Mouse (Mus musculus) layer of hippocampus, postnatal 14 days (tissue): ENCODE measurements around the gene Ltbr. TPM values are rescaled to one million over a fixed set of nuclear protein-coding genes. Genes with fewer than 3 reads are reported as not detected.
A peak's percentile ranks its signal among the peaks of the same experiment; 100 is the strongest.
"Not testable (repeated sequence)": the region's sequence is repeated elsewhere in the genome, so short reads cannot be mapped to it uniquely, and the experiment has no call there.

Experiments used
- DNase-seq, 2 experiments: peaks; one replicate each; pipeline ENCODE4 v3.0.0; 2021 to 2022; ENCODE audit warnings: low spot score in 2 of 2, mixed read lengths in 1 of 2
- total RNA-seq, 2 experiments: library from RNA; stranded (reverse); gene quantifications; 2 replicates each; pipeline ENCODE4 v1.2.3; 2021

Ltbr gene
- total RNA-seq, 2 experiments from 2014 or later: 9.8 to 13.3 TPM

GRCm38 (mm10) chr6:125274841-125275563, 38.7 kb downstream of the Ltbr start:
- DNase-seq: peak in 1 of 2 experiments; percentile 35

GRCm38 (mm10) chr6:125272228-125272785, 41.4 kb downstream of the Ltbr start:
- DNase-seq: no peak

GRCm38 (mm10) chr6:125271455-125272227, 42.0 kb downstream of the Ltbr start:
- peak; percentile 88 to 93 for DNase-seq

- DNase-seq: no peak
Observed at GRCm38 (mm10) chr6:125268799-125269198, 44.9 kb downstream of the Ltbr start.

GRCm38 (mm10) chr6:125267469-125267868, 46.2 kb downstream of the Ltbr start:
- no peak for DNase-seq

GRCm38 (mm10) chr6:125266600-125266999, 47.1 kb downstream of the Ltbr start:
- DNase-seq: not testable (repeated sequence)

GRCm38 (mm10) chr6:125266091-125266490, 47.6 kb downstream of the Ltbr start:
- no peak for DNase-seq

GRCm38 (mm10) chr6:125265239-125265638, 48.4 kb downstream of the Ltbr start:
- DNase-seq: no peak

GRCm38 (mm10) chr6:125264219-125264618, 49.5 kb downstream of the Ltbr start:
- no peak for DNase-seq

- no peak for DNase-seq
Observed at GRCm38 (mm10) chr6:125260006-125260555, 53.6 kb downstream of the Ltbr start.

Other genes starting within 250 kb of the Ltbr start
- 1 to 10 TPM in 1 of 2 experiments, under 1 TPM in 1; 0.94 to 1.6 TPM for gene Lpar5, start 246.0 kb downstream of the Ltbr start, total RNA-seq
- gene Chd4, start 217.9 kb downstream of the Ltbr start, total RNA-seq: 100 to 1,000 TPM; 173 to 193 TPM
- 10 to 100 TPM; 29.2 to 30.5 TPM for gene Nop2, start 182.0 kb downstream of the Ltbr start, total RNA-seq
- gene Iffo1, start 168.6 kb downstream of the Ltbr start, total RNA-seq: 10 to 100 TPM; 64.7 to 73.2 TPM
- gene Gapdh, start 147.4 kb downstream of the Ltbr start, total RNA-seq: 1,000 to 10,000 TPM; 2,098 to 2,176 TPM
- gene Ncapd2, start 122.2 kb downstream of the Ltbr start, total RNA-seq: 10 to 100 TPM; 26.8 to 29.8 TPM
- gene Mrpl51, start 122.1 kb downstream of the Ltbr start, total RNA-seq: 10 to 100 TPM; 67.7 to 74.4 TPM
- 10 to 100 TPM; 49.3 to 62.7 TPM for gene Vamp1, start 98.3 kb downstream of the Ltbr start, total RNA-seq
- 1 to 10 TPM; 2.9 to 3.1 TPM for gene Tapbpl, start 82.0 kb downstream of the Ltbr start, total RNA-seq
- gene Cd27, start 76.9 kb downstream of the Ltbr start, total RNA-seq: not detected
- not detected for gene Tuba3a, start 27.8 kb downstream of the Ltbr start, total RNA-seq
- gene Scnn1a, start 6.8 kb upstream of the Ltbr start, total RNA-seq: 1 to 10 TPM; 2.8 to 4.1 TPM
- gene Tnfrsf1a, start 35.5 kb upstream of the Ltbr start, total RNA-seq: 10 to 100 TPM; 12.8 to 15.2 TPM
- gene Plekhg6, start 66.9 kb upstream of the Ltbr start, total RNA-seq: not detected
- gene Cd9, start 180.9 kb upstream of the Ltbr start, total RNA-seq: 100 to 1,000 TPM; 103 to 117 TPM
- gene Vwf, start 232.9 kb upstream of the Ltbr start, total RNA-seq: 10 to 100 TPM; 29.1 to 32.8 TPM